Comparison of ENCODE assay signal across 15 mouse cellular contexts in genomic region chr8:103138136-103138535, GRCm38 (mm10).
A peak's percentile ranks its signal among the peaks of the same experiment; 100 is the strongest.
DNase-seq lines count a peak whose midpoint lies in the region.
"Had no signal": no experiment of that assay in that cellular context is flagged by ENCODE, and none has a peak within 500 bp of the region (broad histone marks: within the 10 kb centered on the region; RNA-seq: fewer than 3 reads in every experiment).

No protein-coding gene starts in this region.

- DNase-seq in adrenal gland, adult (ENCODE audit: inconsistent age in 2 of 2, low spot score in 1 of 2) = peak; percentile 59 to 77
- DNase-seq in adrenal gland, postnatal 25 days = no peak
- peak; percentile 17 for DNase-seq in adrenal gland, adult 8-10 months
- DNase-seq in adrenal gland, adult 18-20 months (ENCODE audit: low spot score in 2 of 2) = no peak
- peak; percentile 9 to 16 for DNase-seq in adrenal gland, postnatal 36 days
- DNase-seq in left cerebral cortex, postnatal 14 days (ENCODE audit: low spot score in 2 of 2) = no peak
- DNase-seq: B cell, adult 2 months; cerebellum, adult 11 months; cerebellum, adult 18-20 months; cerebellum, adult 8-10 months; cerebellum, adult 9-11 months; cerebellum, postnatal 14 days; cerebellum, postnatal 36 days; embryo, embryonic 11 days; forebrain, postnatal 0 days had no signal

- intact Hi-C loops in left cerebral cortex, postnatal 14 days (cut with DNase I) = no loop called here

Comparison
In these comparisons a context has a peak if more than half of its experiments do, and no peak if none do; other contexts are left out.
1. DNase-seq: peak in adrenal gland, adult (2 of 2), adrenal gland, adult 8-10 months (single experiment) and adrenal gland, postnatal 36 days (2 of 2); none in adrenal gland, postnatal 25 days (single experiment), adrenal gland, adult 18-20 months (0 of 2) and left cerebral cortex, postnatal 14 days (0 of 2).